Comparison of ENCODE assay signal across 10 mouse cellular contexts in the genomic region with DNA sequence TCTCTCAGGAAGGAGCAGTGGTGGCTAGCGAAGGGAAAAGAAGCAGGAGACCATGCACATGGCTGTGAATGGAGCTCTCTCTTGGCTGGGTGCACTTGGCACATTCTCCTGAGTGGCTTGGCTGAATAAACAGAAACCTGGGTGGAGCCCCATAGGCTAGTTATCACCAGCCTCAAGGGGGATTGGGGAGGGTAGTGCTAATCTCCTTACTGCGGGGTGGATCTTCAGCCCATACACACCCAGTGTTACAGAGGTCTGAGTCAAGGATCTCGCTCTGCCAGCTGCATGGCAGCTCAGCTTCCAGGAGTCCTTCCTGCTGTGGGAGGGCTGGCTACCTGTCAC. TPM values are rescaled to one million over a fixed set of nuclear protein-coding genes. Genes with fewer than 3 reads are reported as not detected.
DNase-seq lines count a peak whose midpoint lies in the region; ATAC-seq and TF ChIP-seq lines count a peak whose summit lies in the region.
"Had no signal": no experiment of that assay in that cellular context is flagged by ENCODE, and none has a peak within 500 bp of the region (broad histone marks: within the 10 kb centered on the region; RNA-seq: fewer than 3 reads in every experiment).

No protein-coding gene starts in this region.

- no peak overlapping the region for H3K9ac ChIP-seq in kidney, embryonic 14.5 days (ENCODE audit: low read depth, low read length)

- no peak overlapping the region for H3K27ac ChIP-seq in kidney, embryonic 14.5 days (ENCODE audit: low read depth, low read length)
- peak overlapping the region; percentile 36 for H3K27ac ChIP-seq in spleen, adult 2 months (ENCODE audit: insufficient read depth, low read length)
- H3K27ac ChIP-seq: hindbrain, postnatal 0 days had no signal

- 74% methylated on average over 3 of the region's 3 CpGs for WGBS in kidney, embryonic 14.5 days
- WGBS in spleen, adult 2 months, result 69% methylated on average over 3 of the region's 3 CpGs

- no peak overlapping the region for H3K4me2 ChIP-seq in kidney, embryonic 14.5 days (replicated peaks; ENCODE audit: low read depth, low read length)

- no peak for TF ChIP-seq POLR2A in spleen, adult 2 months (IDR thresholded peaks at IDR 0.05; ENCODE audit: low read depth, low read length)

- DNase-seq in kidney, postnatal 25 days, result no peak
- peak; percentile 34 for DNase-seq in c-Kit-positive CD71-negative TER-119-negative erythroid progenitor cells, embryonic 14.5 days (ENCODE audit: low read depth)
- peak; percentile 90 for DNase-seq in liver
- DNase-seq in spleen, adult 2 months (ENCODE audit: low read depth in 1 of 2, low spot score in 2 of 2), result no peak
- no peak for DNase-seq in urinary bladder, postnatal 4 days (ENCODE audit: low spot score in 2 of 2)
- DNase-seq in left cerebral cortex, adult 8-10 months (ENCODE audit: low spot score in 2 of 2), result no peak
- DNase-seq in ovary, adult 18-20 months (ENCODE audit: low spot score), result no peak

- no peak overlapping the region for H3K4me3 ChIP-seq in kidney, embryonic 14.5 days (ENCODE audit: low read length)
- H3K4me3 ChIP-seq in spleen, adult 2 months (ENCODE audit: extremely low read depth, insufficient read depth, insufficient read length), result no peak overlapping the region

- H3K9me3 ChIP-seq in kidney, embryonic 14.5 days (ENCODE audit: control insufficient read depth, low read length), result no peaks in the 10 kb centered on the region

- 0 out of 2 replicates have a peak, but pooled peaks have one; percentile 36 for ATAC-seq in kidney, embryonic 14.5 days (ENCODE audit: low FRiP score, low TSS enrichment)
- ATAC-seq: forebrain, embryonic 16.5 days; hindbrain, postnatal 0 days had no signal

- no peak for TF ChIP-seq CTCF in spleen, adult 2 months (IDR thresholded peaks at IDR 0.05; ENCODE audit: extremely low read depth, insufficient read depth, insufficient read length, insufficient replicate concordance)

- no peaks in the 10 kb centered on the region for H3K4me1 ChIP-seq in kidney, embryonic 14.5 days (ENCODE audit: control insufficient read depth, insufficient read depth, low read length)
- H3K4me1 ChIP-seq in spleen, adult 2 months (ENCODE audit: control insufficient read depth, insufficient read depth, insufficient read length), result peaks cover 14% of the 10 kb centered on the region

- peaks cover 73% of the 10 kb centered on the region for H3K36me3 ChIP-seq in kidney, embryonic 14.5 days (ENCODE audit: control insufficient read depth, insufficient read depth, low read length)
- peaks cover 16% of the 10 kb centered on the region for H3K36me3 ChIP-seq in spleen, adult 2 months (ENCODE audit: control insufficient read depth, insufficient read depth, low read length)

- no peaks in the 10 kb centered on the region for H3K27me3 ChIP-seq in kidney, embryonic 14.5 days (ENCODE audit: control insufficient read depth, insufficient read depth, low read length)
- H3K27me3 ChIP-seq in spleen, adult 2 months (ENCODE audit: control insufficient read depth, insufficient read depth, low read length), result no peaks in the 10 kb centered on the region

RNA-seq across cellular contexts. Expression of a gene that starts 27.0 kb away (rescaled TPM):
- polyA plus RNA-seq in kidney, embryonic 14.5 days (2014; fragmentation: Nextera tagmentation; extraction: Ambion mirVana), result 55.0 and 74.5 TPM in 2 replicates
- 31.6 and 40.9 TPM in 2 replicates for polyA plus RNA-seq in spleen, adult 2 months (2012; rRNA removed)
- total RNA-seq in left cerebral cortex, adult 8-10 months (2022), result 10 to 100 TPM; 51.5 to 75.7 (median 62.5) TPM

RNA-seq across cellular contexts. Expression of a gene that starts 28.3 kb away (rescaled TPM):
- 29.2 and 35.8 TPM in 2 replicates for polyA plus RNA-seq in kidney, embryonic 14.5 days (2014; fragmentation: Nextera tagmentation; extraction: Ambion mirVana)
- 46.2 and 53.0 TPM in 2 replicates for polyA plus RNA-seq in spleen, adult 2 months (2012; rRNA removed)
- total RNA-seq in left cerebral cortex, adult 8-10 months (2022), result 10 to 100 TPM; 17.5 to 27.0 (median 24.0) TPM

RNA-seq across cellular contexts. Expression of a gene that starts 35.6 kb away (rescaled TPM):
- 18.2 and 30.1 TPM in 2 replicates for polyA plus RNA-seq in kidney, embryonic 14.5 days (2014; fragmentation: Nextera tagmentation; extraction: Ambion mirVana)
- 3.8 and 4.2 TPM in 2 replicates for polyA plus RNA-seq in spleen, adult 2 months (2012; rRNA removed)
- 10 to 100 TPM; 15.4 to 17.4 (median 15.8) TPM for total RNA-seq in left cerebral cortex, adult 8-10 months (2022)

RNA-seq across cellular contexts. Expression of a gene that starts 48.1 kb away (rescaled TPM):
- polyA plus RNA-seq in kidney, embryonic 14.5 days (2014; fragmentation: Nextera tagmentation; extraction: Ambion mirVana), result 4.4 and 7.4 TPM in 2 replicates
- polyA plus RNA-seq in spleen, adult 2 months (2012; rRNA removed), result 20.1 and 28.4 TPM in 2 replicates
- 10 to 100 TPM; 15.8 to 21.0 (median 19.3) TPM for total RNA-seq in left cerebral cortex, adult 8-10 months (2022)

Comparison
In these comparisons a context has a peak if more than half of its experiments do, and no peak if none do; other contexts are left out.
1. DNase-seq: peak in c-Kit-positive CD71-negative TER-119-negative erythroid progenitor cells, embryonic 14.5 days (single experiment) and liver (single experiment); none in kidney, postnatal 25 days (0 of 2), spleen, adult 2 months (0 of 2), urinary bladder, postnatal 4 days (0 of 2), left cerebral cortex, adult 8-10 months (0 of 2) and ovary, adult 18-20 months (single experiment).